Mouse (Mus musculus) small intestine, adult 2 months (tissue): ENCODE data around the gene Fam53b.

Experiments used
- CTCF ChIP-seq: fragments of 200-500 bp; IDR thresholded peaks from 2 replicates; pipeline ENCODE4 v1.5.1; 2012; ENCODE audit warnings: low read depth, mild to moderate bottlenecking, control low read depth, inconsistent platforms, low read length, moderate library complexity, mixed read lengths; ENCODE audit not compliant: insufficient replicate concordance, insufficient read length; ENCODE audit errors: extremely low read depth
- POLR2A ChIP-seq: fragments of 200-500 bp; IDR thresholded peaks from 2 replicates; pipeline ENCODE4 v1.6.1; 2012; ENCODE audit warnings: low read depth, mild to moderate bottlenecking, control low read depth, inconsistent platforms, low read length, moderate library complexity

- TF ChIP-seq CTCF (no peak), POLR2A (no peak)
Measured at GRCm38 (mm10) chr7:132799119-132800016, 14.3 kb downstream of the Fam53b start.
